ENCODE assay signal across 8 mouse cellular contexts in the genomic region with DNA sequence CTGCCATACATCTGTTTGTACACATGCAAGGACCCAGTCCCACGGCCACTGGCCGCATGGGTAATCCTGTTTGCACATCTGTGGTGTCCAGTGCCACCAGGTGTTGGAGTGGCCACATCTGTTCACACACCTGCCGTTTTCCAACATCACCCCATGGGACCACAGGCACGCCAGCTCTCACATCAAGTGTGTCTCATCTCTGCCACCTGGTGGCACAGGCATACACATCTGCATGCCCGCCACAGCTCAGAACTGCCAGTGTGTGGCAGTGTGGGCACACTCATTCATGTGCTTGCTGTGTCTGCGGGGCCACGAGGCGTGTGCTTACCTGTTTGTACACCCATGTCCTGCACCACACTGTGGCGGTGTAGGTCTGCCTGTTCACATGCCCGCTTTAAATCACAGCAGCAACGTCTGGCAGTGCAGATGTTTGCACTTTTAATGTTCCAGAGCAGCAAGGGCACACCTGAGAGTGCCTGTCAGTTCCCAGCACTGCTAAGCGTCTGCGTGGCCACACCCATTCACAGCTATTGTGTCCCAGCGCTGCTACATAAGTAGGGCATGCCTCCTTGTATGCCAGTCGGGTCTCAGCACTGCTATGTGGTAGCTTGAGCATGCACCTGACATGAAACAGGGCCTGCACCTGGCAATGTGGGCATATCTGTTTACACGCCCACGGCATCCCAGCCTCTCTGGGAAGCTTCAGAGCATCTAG. TPM values are rescaled to one million over a fixed set of nuclear protein-coding genes. Genes with fewer than 3 reads are reported as not detected.
DNase-seq lines count a peak whose midpoint lies in the region; ATAC-seq and TF ChIP-seq lines count a peak whose summit lies in the region.

No protein-coding gene starts in this region.

- no peak overlapping the region for H3K4me3 ChIP-seq in embryonic facial prominence, embryonic 10.5 days
- H3K4me3 ChIP-seq in left cerebral cortex, adult 2 months = no peak overlapping the region
- no peak overlapping the region for H3K4me3 ChIP-seq in midbrain, embryonic 16.5 days (ENCODE audit: low read depth, low read length)
- H3K4me3 ChIP-seq in stomach, embryonic 16.5 days (replicated peaks; ENCODE audit: low read length) = no peak overlapping the region

- H3K27me3 ChIP-seq in embryonic facial prominence, embryonic 10.5 days (replicated peaks; ENCODE audit: low read depth, poor library complexity, severe bottlenecking) = no peaks in the 10 kb centered on the region; the same call in 1 of the 2 replicates
- H3K27me3 ChIP-seq in midbrain, embryonic 16.5 days (ENCODE audit: control insufficient read depth, insufficient read depth, low read depth, low read length) = no peaks in the 10 kb centered on the region
- no peaks in the 10 kb centered on the region for H3K27me3 ChIP-seq in stomach, embryonic 16.5 days (ENCODE audit: control insufficient read depth, insufficient read depth, low read length)

- no peaks in the 10 kb centered on the region for H3K36me3 ChIP-seq in embryonic facial prominence, embryonic 10.5 days (replicated peaks)
- H3K36me3 ChIP-seq in midbrain, embryonic 16.5 days (ENCODE audit: control insufficient read depth, insufficient read depth, low read length) = no peaks in the 10 kb centered on the region
- H3K36me3 ChIP-seq in stomach, embryonic 16.5 days (ENCODE audit: control insufficient read depth, insufficient read depth, low read length) = no peaks in the 10 kb centered on the region

- H3K9ac ChIP-seq in midbrain, embryonic 16.5 days (ENCODE audit: low read depth, low read length) = no peak overlapping the region
- H3K9ac ChIP-seq in stomach, embryonic 16.5 days (ENCODE audit: low read length) = no peak overlapping the region; the same call in 1 of the 2 replicates

- peaks cover 10% of the 10 kb centered on the region for H3K4me1 ChIP-seq in embryonic facial prominence, embryonic 10.5 days
- H3K4me1 ChIP-seq in midbrain, embryonic 16.5 days (ENCODE audit: control insufficient read depth, insufficient read depth, low read length) = peaks cover 3% of the 10 kb centered on the region; the same call in 1 of the 2 replicates
- H3K4me1 ChIP-seq in stomach, embryonic 16.5 days (ENCODE audit: control insufficient read depth, insufficient read depth, low read length) = 0 out of 2 replicates have a peak, but pooled peaks cover 3% of the 10 kb centered on the region

- H3K27ac ChIP-seq in embryonic facial prominence, embryonic 10.5 days (replicated peaks) = no peak overlapping the region
- no peak overlapping the region for H3K27ac ChIP-seq in left cerebral cortex, adult 2 months
- no peak overlapping the region for H3K27ac ChIP-seq in midbrain, embryonic 16.5 days (ENCODE audit: low read length)
- H3K27ac ChIP-seq in stomach, embryonic 16.5 days (ENCODE audit: low read length) = no peak overlapping the region

- 0 out of 2 replicates have a peak overlapping the region, but pooled peaks have one; percentile 11 for H3K4me2 ChIP-seq in midbrain, embryonic 16.5 days (ENCODE audit: low read length)
- peak overlapping the region; percentile 34 for H3K4me2 ChIP-seq in stomach, embryonic 16.5 days (ENCODE audit: low read depth, low read length)

- TF ChIP-seq CTCF in left cerebral cortex, adult 2 months (IDR thresholded peaks at IDR 0.05) = peak; percentile 83

- peak; percentile 69 for ATAC-seq in CD4-positive, CD25-positive, alpha-beta regulatory T cell, adult 4 months
- ATAC-seq in hematopoietic stem cell, adult 5-6 weeks (replicated peaks in 1 of 2; ENCODE audit: insufficient read depth in 1 of 2, low FRiP score in 2 of 2, low TSS enrichment in 1 of 2, low read depth in 1 of 2, poor library complexity in 2 of 2, severe bottlenecking in 2 of 2) = peak; percentile 73 to 77
- ATAC-seq in midbrain, embryonic 16.5 days = peak; percentile 68
- ATAC-seq in stomach, embryonic 16.5 days (ENCODE audit: insufficient read depth, low FRiP score) = peak; percentile 54

- WGBS in embryonic facial prominence, embryonic 10.5 days = 47% methylated on average over 17 of the region's 17 CpGs
- WGBS in midbrain, embryonic 16.5 days = 45% methylated on average over 17 of the region's 17 CpGs
- WGBS in stomach, embryonic 16.5 days = 37% methylated on average over 17 of the region's 17 CpGs

- intact Hi-C loops in left cerebral cortex, adult 2 months (cut with DNase I) = loop anchor here (5.0 kb wide), 1 partner anchor 231 kb away; no protein-coding TSS in a partner anchor

- peak; percentile 73 to 81 for DNase-seq in adrenal gland, adult (ENCODE audit: inconsistent age in 2 of 2, low spot score in 1 of 2)
- no peak for DNase-seq in adrenal gland, postnatal 4 days (ENCODE audit: low spot score in 2 of 2)
- DNase-seq in embryonic facial prominence, embryonic 10.5 days (ENCODE audit: low spot score) = peak; percentile 39
- DNase-seq in left cerebral cortex, adult 2 months (ENCODE audit: extremely low spot score in 1 of 2, low spot score in 2 of 2) = peak; percentile 51 to 76

- no peaks in the 10 kb centered on the region for H3K9me3 ChIP-seq in embryonic facial prominence, embryonic 10.5 days
- no peaks in the 10 kb centered on the region for H3K9me3 ChIP-seq in midbrain, embryonic 16.5 days (replicated peaks; ENCODE audit: control insufficient read depth, low read length, poor library complexity, severe bottlenecking)
- no peaks in the 10 kb centered on the region for H3K9me3 ChIP-seq in stomach, embryonic 16.5 days (replicated peaks; ENCODE audit: control insufficient read depth, low read length)

RNA-seq across cellular contexts. Expression of a gene that starts 46.0 kb away (rescaled TPM):
- total RNA-seq in adrenal gland, postnatal 4 days (2021) = 10 to 100 TPM in 1 of 2 experiments, 1 to 10 TPM in 1; 7.2 to 10.8 TPM
- polyA plus RNA-seq in CD4-positive, CD25-positive, alpha-beta regulatory T cell, adult 4 months (2017; shearing (Covaris generic)) = not detected
- polyA plus RNA-seq in embryonic facial prominence, embryonic 10.5 days (2016; fragmentation: Nextera tagmentation; extraction: Ambion mirVana) = 5.1 TPM in 2 replicates
- 0.69 and 4.3 TPM in 2 replicates for total RNA-seq in hematopoietic stem cell, adult 5-6 weeks (2017)
- total RNA-seq in left cerebral cortex, adult 2 months (2021) = 100 to 1,000 TPM; 114 to 124 TPM
- polyA plus RNA-seq in midbrain, embryonic 16.5 days (2015; fragmentation: Nextera tagmentation; extraction: Ambion mirVana) = 92.6 and 103 TPM in 2 replicates
- polyA plus RNA-seq in stomach, embryonic 16.5 days (2015; fragmentation: Nextera tagmentation; extraction: Ambion mirVana) = 3.4 and 4.6 TPM in 2 replicates

Comparison
In these comparisons a context has a peak if more than half of its experiments do, and no peak if none do; other contexts are left out.
1. DNase-seq: peak in adrenal gland, adult (2 of 2), embryonic facial prominence, embryonic 10.5 days (single experiment) and left cerebral cortex, adult 2 months (2 of 2); none in adrenal gland, postnatal 4 days (0 of 2).
2. RNA of a gene that starts 46.0 kb away (polyA plus RNA-seq): 92.6 to 103 TPM in midbrain, embryonic 16.5 days; 5.1 TPM in embryonic facial prominence, embryonic 10.5 days, 3.4 to 4.6 TPM in stomach, embryonic 16.5 days and not detected in CD4-positive, CD25-positive, alpha-beta regulatory T cell, adult 4 months; every median in the first group is over 10 times any median in the second.
3. Peak in every context shown above with its lines, with median percentiles within 50 percentile points of each other: ATAC-seq.